Mouse (Mus musculus) cerebellum, adult (tissue): ENCODE measurements around the gene Ptprn2.

Experiments
- ATAC-seq: cut with Nextera tagmentation; 2 replicates; pipeline ENCODE4 v1.9.2; 2017; ENCODE audit warnings: mild to moderate bottlenecking, moderate library complexity, mixed read lengths; ENCODE audit not compliant: insufficient number of reproducible peaks, low FRiP score, low TSS enrichment

Gene Ptprn2

DNA sequence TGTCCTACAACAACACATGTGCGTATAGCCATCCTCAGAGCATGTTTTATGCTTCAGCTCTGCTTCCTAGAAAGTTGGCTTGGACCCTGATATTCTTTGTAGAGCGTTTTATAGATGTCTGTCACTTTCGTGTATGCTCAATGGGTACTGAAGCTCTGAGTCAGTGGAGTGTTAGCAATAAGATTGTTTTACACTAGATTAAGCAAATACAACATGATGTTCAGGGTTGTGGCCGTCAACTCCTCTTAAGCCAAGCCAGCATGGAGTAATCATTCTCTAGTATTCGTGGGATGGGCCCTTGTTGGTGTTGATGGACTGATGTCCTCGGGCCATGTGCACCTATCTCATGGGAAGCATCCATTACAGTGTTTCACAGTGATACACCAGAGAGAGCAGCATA lies 610.4 kb downstream of the Ptprn2 start:
- no peak for ATAC-seq

DNA sequence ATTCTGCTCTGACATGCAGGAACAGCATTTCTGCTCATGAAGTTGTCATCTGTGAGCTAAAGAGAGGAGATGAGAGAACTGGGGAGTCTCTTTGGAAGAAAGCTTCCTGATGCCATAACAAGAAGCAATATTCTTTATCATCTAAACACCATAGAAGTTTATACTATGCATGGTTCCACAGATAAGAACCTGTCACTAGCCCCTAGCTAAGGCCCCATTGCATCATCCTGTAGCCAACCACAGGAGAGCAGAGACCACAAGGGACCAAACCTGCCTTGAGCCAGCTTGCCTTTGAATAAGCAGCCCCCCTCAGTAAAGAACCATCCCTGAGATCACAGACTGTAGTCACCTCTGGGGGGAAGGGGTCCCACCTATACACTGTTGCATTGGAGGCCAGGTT lies 612.8 kb downstream of the Ptprn2 start:
- ATAC-seq, result no peak

DNA sequence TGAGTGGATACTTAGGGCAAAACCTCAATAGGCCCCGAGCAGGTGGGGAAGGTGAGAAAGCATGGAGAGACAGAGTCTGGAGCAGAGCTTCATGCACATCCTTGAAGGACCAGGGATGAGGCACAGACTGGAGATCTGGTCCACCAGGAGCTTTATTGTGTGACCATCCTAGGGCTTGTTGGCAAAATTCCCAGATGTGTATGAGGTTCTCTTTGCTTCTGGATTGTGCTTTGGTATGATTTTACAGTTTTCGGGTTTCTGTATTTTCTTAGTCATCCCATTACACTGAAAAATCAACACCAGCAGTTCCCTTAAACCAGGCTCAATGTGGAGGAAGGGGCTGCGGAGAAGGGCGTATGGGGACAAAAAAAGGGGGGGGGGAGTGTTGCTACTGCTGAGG lies 621.2 kb downstream of the Ptprn2 start:
- ATAC-seq, result no peak

DNA sequence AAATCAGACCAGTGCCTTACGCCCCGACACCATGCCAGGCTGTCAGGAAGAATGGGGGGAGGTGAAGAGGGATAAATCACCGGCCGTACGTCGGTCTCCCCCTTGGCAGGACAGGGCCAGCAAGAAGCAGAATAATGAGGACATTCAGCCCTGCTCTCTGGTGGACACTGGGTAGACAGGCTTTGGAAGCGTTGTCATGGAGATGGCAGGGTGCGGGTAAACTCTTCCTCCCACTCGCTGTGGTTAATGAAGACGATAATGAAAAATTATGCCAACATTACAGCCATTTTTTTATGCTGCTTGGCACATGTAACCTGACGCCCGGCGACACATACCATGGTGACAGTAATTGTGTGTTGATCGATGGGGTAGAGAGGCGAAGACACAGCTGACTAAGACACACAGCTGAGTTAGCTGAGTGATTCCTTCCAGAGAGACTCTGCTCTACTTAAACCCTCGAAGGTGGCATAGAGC lies 621.7 kb downstream of the Ptprn2 start:
- peak; percentile 63 for ATAC-seq

DNA sequence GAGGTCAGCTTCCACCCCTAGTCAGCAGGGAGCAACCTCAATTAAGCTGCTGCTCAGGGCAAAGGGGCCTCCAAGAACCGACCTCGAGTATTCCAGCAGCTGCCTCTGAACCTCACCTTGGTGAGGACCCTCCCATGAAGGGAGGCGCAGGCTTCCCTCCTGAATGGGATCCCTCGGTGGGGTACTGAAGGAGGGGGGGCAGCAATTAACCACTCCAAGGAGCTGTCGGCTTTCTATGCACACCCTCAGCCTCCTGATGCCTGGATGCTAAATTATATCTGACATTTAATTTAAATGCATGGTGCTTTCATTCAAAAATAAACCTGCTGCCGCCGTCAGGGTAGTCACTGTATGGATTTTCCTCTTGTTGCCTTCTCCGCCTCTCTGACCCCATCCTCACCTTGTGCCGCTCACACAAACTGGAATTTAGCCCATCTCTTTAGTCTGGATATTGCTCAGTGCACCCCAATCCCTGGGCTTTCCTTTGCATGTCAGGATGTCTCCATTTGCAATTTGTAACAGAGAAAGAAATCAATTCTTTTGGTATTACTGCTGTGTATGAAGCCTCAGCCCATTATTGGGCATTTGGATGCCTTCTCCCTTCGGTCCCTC lies 629.8 kb downstream of the Ptprn2 start:
- no peak for ATAC-seq

DNA sequence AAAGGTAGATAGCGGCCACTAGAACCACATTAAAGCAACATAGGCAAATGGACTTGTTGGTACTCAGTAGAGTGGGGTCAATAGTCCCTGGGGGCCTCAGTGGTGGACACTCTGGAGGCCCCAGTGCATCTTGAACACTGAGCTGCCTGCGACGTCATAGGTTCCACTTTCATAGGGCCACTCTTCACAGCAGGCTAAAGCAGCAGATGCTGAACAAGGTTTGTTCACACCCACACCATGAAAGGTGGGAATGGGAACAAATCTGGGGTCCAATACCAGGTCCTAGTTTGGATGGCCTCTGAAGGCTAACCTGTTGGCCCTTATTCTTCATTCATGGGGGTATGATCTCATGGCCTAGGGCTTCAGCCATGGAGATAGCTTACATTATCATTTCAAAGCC lies 641.6 kb downstream of the Ptprn2 start:
- ATAC-seq, result no peak

DNA sequence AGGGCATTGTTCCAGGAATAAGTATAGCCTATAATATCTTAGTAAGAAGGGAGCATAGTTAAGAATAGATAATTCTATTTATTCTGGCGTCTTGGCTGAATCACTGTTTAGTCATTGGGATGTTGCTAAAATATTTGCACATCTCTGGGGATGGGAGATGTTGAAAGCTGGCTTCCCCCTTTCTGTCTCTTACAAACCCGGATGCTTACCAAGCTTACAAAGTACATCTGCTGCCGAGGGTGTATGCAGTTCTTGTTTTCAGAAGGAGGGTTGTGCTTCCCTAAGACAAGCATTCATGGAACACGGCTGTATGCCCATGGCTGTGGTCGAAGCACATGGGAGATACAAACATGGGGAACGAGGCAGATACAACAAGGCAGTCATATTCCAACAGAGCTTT lies 642.0 kb downstream of the Ptprn2 start:
- ATAC-seq, result no peak

DNA sequence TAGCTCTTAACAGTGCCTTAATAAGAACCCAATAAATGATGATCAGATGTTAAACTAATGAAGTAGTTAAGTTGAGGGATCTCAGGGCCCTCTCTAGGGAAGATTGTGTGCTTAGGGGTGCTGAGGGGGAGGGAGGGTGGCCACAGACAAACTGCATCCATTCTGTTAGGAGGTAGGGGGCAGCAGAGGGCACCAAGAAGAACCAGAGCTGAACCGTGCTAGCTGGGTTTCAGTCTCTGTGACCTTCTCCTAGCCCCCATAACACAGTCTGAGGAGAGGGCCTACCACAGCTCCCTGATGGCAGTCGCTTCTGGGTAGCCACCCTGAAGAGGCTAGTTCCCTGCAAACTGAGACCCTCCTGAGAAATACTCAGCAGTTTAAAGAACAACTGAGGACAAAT lies 646.6 kb downstream of the Ptprn2 start:
- no peak for ATAC-seq

DNA sequence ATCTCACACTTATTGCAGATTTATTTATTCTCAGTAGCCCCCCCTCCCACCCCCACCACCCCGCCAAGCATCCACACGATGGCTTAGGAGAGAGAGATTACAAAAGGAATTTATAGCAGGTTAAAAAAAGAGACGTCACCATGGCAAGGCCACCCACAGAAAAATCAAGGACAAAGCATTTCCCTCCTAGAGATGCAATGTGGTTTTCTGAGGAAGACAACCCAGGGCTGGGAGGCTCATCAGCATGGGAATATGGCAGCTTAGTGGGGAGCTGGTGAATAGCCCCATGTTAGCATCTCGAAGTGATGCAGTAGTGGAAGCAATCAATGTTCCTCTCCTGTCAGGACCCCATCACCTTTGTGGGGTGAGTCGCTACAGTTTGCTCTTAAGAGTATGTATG lies 649.7 kb downstream of the Ptprn2 start:
- ATAC-seq, result no peak

DNA sequence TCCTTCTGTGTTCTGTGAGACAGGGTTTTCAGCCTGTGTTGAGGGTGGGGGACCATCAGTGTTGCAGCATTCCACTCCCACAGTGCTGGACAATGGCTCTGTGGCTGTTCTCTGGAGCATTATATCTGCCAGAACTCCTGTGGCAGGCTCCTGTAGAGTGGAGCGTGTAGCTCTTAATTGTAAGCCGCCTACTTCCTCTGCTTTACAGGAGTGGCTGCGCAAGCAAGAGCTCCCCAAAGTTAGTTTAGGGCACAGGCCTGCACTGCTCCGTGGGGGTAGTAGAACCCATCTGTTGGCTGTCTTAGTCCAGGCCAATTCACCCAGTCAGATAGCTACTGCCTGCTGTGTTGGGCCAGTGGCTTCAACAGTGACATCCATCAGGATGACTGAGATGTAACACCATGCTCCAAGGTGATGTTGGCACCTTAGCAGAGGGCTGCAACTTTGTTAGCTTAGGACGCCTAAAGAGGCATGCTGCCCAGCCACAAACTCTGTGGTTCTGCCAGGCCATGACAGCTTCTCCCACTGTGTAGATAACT lies 651.0 kb downstream of the Ptprn2 start:
- peak; percentile 49 for ATAC-seq

DNA sequence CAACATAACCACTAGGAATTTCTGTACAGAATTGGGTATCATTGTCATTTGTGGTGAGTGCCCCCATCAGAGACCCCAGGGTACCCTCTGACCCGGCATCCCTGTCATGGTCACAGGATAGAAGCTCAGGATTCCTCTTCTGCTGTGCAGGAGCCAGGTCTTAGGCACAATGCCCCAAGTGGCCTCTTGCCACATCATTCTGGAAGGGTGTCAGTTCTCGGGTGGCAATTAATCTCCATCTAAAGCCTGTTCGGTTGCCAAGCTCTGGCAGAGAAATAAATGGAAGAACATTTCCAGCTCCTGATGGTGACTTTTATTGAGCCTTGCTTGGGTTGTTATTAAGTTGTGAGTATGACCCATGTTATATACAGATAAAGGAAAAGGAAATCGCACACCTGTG lies 655.4 kb downstream of the Ptprn2 start:
- ATAC-seq, result no peak

DNA sequence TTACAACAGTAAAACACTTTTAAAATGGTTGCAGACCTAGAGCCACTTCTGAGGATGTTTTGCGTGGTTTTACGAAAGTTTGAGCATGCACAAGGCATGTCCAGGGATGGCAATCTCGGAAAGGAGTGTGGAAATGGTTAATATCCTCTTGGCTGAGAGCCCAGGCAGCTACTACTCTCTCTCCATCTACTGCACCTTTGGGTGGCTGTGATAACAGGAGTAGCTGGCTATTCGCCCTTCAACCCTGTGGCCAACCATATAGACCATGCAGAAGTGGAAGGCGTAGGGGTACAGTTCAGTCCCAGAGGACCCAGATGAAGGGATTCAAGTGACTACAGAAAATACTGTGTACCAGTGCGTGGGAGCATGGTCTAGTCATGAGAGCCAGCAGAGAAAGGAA lies 655.9 kb downstream of the Ptprn2 start:
- no peak for ATAC-seq

DNA sequence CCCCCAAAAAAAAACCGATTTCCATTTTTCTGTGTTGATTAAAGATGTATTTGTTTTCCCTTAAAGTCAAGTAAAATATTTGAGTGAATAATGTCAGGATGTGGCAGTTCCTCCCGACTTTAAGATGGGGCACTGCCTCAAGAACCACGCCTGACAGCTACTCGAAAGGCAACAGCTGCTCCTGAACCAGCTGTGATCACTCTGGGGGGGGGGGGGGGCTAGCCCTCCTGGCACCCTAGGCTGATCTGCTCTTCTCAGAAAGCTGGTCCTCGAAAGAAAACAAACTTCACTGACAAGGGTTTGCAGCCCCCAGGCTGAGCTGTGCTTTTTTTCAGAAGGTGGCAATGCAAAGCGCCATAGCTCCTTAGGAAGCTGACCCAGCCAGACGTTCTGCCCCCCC lies 663.7 kb downstream of the Ptprn2 start:
- ATAC-seq, result no peak

DNA sequence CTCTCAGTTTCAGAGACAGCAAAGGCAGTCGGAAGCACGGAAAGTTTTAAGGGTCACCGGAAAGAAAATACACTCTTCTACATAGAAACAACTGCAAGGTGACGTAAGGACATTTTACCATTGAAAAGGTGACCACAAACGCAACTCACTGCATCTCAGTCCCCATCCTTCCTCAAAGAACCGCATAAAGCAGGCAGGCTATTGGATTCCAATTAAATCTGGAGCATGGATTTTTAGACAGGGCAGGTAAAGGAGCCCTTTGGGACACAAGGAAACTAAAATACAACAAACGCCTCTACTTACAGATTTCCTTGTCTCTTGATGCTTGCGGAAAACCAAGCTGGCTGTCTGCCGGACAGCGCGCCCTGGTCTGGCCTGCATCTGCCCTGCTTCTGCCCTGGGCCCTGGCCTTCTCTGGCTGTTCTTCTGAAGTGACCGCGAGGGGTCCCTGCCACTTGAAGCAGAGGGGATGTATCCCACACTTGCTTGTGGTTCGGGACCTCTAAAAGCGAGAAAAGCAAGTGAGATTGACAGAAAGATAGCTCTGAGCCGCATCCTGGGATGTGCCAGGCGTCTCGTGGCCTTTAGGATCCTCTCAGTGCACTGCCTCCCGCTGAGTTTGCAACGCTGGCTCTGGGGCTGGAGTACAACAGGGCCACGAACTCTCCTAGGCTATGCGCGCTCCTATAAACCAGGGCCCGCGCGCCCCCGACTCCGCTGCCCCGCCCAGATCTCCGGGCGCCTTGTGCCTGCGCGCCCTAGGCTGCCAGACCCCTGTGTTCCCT lies 665.3 kb downstream of the Ptprn2 start:
- no peak for ATAC-seq

DNA sequence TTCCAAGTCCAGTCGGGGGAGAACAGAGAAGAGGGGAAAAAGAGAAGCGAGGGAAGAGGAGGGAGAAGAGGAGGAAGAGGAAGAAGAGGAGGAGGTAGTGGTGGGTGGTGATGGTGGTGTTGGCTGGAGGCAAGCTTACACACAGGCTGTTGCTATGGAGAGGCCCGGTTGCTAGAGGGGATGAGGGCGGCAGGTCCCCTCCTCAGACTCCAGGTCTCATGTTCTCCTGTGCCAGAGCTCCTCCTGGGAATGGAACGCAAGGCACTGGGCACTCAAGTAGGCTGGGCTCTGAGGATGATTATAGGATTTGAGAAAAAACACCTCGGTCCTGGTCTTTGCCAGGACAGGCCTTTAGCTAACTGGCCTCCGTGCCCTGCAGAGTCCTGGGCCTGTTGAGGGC lies 666.1 kb downstream of the Ptprn2 start:
- ATAC-seq, result no peak

DNA sequence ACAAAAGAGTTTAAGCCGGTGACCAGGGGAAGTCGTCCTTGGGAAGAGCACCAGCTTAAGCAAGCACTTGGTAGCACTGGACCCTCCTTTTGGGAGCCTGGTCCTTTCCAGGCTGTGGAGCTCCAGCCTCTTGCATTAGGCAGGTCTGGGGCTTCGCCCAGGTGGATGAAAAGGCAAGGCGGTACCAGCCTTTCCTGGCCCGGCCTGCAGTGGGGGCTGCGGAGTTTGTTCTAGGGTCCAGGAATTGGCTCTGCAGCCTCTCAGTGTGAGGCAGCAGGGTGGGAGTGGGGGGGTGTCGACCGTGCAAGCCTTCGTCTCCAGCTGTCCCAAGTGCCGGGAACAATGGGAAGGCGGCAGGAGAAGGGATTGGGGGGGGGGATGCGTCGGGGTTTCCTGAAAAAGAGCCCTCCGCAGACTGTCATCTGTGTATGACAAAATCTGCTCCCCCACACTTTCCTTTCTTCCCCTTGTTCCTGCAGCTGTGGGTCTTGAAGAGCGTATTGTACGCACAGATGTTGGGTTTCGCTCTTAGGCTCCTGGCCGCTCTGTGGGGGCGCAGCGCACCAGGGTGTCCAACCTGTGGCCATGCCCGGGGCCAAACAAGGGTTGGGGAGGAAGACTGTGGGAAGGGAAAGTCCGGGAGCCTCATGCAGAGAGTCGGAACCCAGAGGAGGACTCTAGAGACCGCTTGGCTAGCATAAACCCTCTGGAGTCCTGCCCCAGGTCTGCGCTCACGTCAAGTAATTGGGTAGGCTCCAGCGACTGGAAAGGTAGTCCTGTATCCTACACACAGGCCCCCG lies 667.0 kb downstream of the Ptprn2 start:
- no peak for ATAC-seq

DNA sequence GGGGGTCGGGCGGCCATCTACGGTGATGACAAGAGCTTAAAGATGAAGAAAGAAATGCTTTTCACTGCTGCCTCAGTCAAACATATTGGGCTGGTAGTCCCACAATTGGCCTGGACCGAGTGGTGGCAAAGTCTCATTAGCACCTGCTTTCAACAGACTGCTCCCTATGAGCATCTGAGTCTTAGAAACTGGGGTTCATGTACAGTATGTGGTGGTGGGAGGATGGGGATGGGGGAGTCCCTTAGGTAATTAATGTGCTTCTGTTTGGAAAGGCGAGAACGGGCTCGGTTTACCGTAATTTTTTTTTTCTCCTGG lies 667.6 kb downstream of the Ptprn2 start:
- ATAC-seq, result no peak

DNA sequence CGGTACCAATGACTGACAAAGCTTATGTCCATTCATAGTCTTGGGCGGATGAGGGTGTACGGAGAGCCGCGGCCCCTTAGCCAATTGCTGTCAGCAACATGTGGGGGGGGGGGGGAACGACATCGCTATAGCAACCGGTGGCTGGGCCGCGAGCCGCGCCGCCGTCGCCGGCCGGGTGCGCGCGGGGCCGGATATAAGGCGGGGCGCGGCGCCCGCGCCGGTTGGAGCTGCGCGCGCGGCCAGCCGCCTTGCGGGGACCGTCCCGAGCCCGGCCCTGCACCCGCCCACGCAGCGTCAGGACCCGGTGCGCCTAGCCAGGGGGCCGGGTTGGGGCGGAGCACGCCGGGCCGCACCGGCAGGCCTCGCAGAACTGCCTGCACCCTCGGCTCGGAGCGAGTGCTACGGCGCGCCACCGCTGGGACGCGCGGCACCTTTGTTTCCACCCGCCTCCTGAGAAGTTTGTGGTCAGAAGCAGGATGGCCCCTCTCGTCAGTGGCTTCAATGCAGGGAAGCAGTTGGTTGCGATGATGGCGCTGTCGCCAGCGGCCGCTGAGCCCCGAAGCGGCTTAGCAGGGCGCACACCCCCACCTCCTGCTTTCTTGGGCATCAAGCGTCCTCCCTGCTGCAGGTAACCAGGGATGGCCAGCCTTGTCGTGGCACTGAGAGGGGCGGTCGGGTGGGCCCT lies 668.3 kb downstream of the Ptprn2 start:
- no peak for ATAC-seq

DNA sequence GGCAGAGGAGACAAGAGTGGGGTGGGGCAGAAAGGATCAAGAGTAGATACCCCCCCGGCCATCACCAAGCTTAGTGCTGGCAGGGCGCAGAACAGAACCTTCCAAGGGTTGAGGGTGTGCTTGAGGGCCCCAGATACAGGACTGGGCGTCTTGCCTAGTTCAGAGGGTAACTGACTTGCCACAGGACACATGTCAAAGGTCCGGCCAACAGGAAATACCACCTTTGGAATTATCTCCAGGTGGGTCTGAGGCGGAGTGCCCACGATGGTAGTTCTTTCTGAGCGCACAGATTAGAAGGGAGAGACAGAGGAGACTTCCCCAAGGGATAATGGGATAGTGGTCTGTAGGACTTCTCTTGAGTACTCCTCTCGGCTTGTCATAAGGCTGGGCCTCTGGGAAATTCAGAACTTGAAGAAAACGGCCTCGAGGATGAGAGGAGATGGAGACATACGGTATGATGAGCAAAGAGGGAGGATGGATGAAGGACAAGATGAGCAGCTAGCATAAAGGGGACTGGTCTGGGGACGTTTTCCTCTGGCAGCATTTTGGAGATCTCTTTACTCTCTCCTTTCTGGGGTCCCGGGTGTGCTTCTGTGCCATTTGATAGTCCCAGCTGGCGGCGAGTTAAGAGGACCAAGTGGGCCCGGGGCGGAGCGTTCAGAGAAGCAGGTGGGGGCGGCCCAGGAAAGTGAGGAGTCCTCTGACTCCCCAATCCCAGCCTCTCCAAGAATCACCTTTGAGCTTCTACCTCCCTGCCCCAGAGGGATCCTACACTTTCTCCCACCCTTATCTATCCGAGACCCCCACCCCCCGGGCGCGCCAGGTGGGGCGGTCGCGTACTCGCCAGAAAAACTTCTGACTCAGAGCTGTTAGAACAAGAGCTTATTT lies 669.1 kb downstream of the Ptprn2 start:
- no peak for ATAC-seq
